Mouse (Mus musculus): ENCODE data around the gene Trpv2.

DNA sequence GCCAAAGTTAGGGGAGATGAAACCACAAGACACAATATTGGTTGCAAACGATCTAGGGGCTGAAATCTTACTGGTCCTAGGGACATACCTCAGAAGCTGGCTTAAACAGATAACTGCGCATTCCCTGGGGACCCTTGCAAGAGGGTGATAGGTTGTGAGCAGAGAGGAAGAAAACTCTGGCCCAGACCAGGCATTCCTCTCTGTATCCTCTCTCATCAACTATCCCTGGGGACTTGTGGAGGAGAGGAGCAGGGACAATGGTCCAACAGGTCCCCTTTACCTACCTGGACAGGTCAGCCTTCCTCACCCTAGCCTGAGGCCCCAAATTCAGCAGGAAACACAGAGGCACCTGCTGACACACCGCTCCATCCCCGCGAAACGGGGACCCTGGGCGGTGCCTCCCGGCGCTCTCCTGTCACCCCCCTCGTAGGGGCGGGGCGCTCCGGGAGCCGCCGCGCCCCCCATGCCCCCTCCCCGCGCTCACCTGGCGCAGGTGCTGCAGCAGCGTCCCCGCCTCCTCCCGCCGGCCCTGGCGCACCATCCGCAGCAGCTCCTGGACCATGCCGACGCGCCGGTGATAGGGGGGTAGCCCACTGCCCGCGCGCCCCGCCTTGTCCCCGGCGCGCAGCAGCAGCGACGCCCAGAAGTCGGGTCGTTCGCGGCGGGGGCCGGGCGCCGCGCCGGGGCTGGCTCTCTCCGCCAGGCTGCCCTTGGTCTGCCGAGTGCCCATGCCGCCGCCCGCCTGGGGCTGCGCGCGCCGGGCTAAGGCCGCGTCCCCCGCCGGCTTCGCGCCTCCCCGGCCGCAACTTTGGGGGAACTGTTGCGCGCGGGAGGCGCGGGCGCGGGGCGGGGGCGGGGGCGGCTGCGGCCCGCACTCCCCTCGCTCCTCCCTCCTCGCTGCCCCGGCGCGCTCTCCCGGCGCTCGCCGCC, 73.6 kb downstream of the Trpv2 start, which contains the start of gene Lrrc75a:
- TF ChIP-seq GATA1 (IDR thresholded peaks at IDR 0.05; ENCODE audit: borderline replicate concordance, low read length) (no peak), FLI1 (IDR thresholded peaks at IDR 0.05; ENCODE audit: low read length) (no peak)

Data from megakaryocyte, embryonic 14.5 days (primary cell).